Mouse (Mus musculus) forebrain, embryonic 16.5 days (tissue): ENCODE measurements around the gene Gm20897. TPM values are rescaled to one million over a fixed set of nuclear protein-coding genes. Genes with fewer than 3 reads are reported as not detected.
"Not testable (repeated sequence)": the region's sequence is repeated elsewhere in the genome, so short reads cannot be mapped to it uniquely, and the experiment has no call there.

Experiments
- ATAC-seq: fragments of 200-750 bp; cut with Nextera tagmentation; 2 replicates; pipeline ENCODE4 v1.8.0; 2017; ENCODE audit warnings: mild to moderate bottlenecking, moderate library complexity
- H3K27ac ChIP-seq: fragments of 300-500 bp; sonication (generic); 2 replicates; pipeline ENCODE4 v1.5.1; 2014; ENCODE audit warnings: low read length, control low read depth
- H3K27me3 ChIP-seq: fragments of 300-500 bp; sonication (generic); replicated peaks from 2 replicates; pipeline ENCODE4 v1.6.1; 2014; ENCODE audit warnings: low read length; ENCODE audit not compliant: control insufficient read depth, insufficient read depth
- H3K36me3 ChIP-seq: fragments of 300-500 bp; sonication (generic); 2 replicates; pipeline ENCODE4 v1.6.1; 2014; ENCODE audit not compliant: control insufficient read depth, insufficient read depth
- H3K4me1 ChIP-seq: fragments of 300-500 bp; sonication (generic); replicated peaks from 2 replicates; pipeline ENCODE4 v1.6.1; 2014; ENCODE audit warnings: low read length; ENCODE audit not compliant: control insufficient read depth, insufficient read depth
- H3K4me2 ChIP-seq: fragments of 300-500 bp; sonication (generic); 2 replicates; pipeline ENCODE4 v1.6.1; 2014; ENCODE audit warnings: mild to moderate bottlenecking, low read length, control low read depth
- H3K4me3 ChIP-seq: fragments of 300-500 bp; sonication (generic); replicated peaks from 2 replicates; pipeline ENCODE4 v1.5.1; 2014; ENCODE audit warnings: mild to moderate bottlenecking, low read length, control low read depth
- H3K9ac ChIP-seq: fragments of 300-500 bp; sonication (generic); replicated peaks from 2 replicates; pipeline ENCODE4 v1.6.1; 2014; ENCODE audit warnings: low read depth, low read length, control low read depth
- H3K9me3 ChIP-seq: fragments of 300-500 bp; sonication (generic); 2 replicates; pipeline ENCODE4 v1.6.1; 2016; ENCODE audit warnings: low read length; ENCODE audit not compliant: control insufficient read depth
- WGBS: fragments of 180-500 bp; shearing (Covaris S2); extraction: QIAGEN DNeasy Blood & Tissue Kit; methylation state at CpG from one replicate; pipeline ENCODE4 v1.1.7; 2014; 5-methylcytosine and 5-hydroxymethylcytosine counted together
- polyA plus RNA-seq: library from polyadenylated mRNA; unstranded; fragments of >200 nt; fragmentation: Nextera tagmentation; extraction: Ambion mirVana; gene quantifications from 2 replicates; pipeline ENCODE4 v1.2.1, GENCODE M21; 2015

Gm20897 gene
- not detected in 2 replicates for polyA plus RNA-seq

- not testable (repeated sequence) for H3K36me3 ChIP-seq, H3K4me1 ChIP-seq, H3K27me3 ChIP-seq, H3K4me3 ChIP-seq, ATAC-seq, H3K9ac ChIP-seq, H3K27ac ChIP-seq, H3K9me3 ChIP-seq, H3K4me2 ChIP-seq
- WGBS: 94% methylated on average over 4 of the region's 6 CpGs
Observed at GRCm38 (mm10) chrY:38502138-38502537, at the start of gene Gm20897. Gene Gm20897, minus strand, starts transcription at chrY:38502238.

Other genes with a start within 250 kb of the Gm20897 start
- not detected in 2 replicates for gene Gm21732, start 73.5 kb upstream of the Gm20897 start, polyA plus RNA-seq